Mouse (Mus musculus): Measurements from ENCODE around the gene Actr6. TPM values are rescaled to one million over a fixed set of nuclear protein-coding genes. Genes with fewer than 3 reads are reported as not detected.
"Not testable (repeated sequence)": the region's sequence is repeated elsewhere in the genome, so short reads cannot be mapped to it uniquely, and the experiment has no call there.

Gene Actr6
- polyA plus RNA-seq, 1 experiment from 2014 or later = 34.3 TPM

- H3K4me2 ChIP-seq (ENCODE audit: low read depth, low read length) = no peak overlapping the region
- H3K9me3 ChIP-seq (ENCODE audit: control insufficient read depth, low read length) = no peaks in the 10 kb centered on the region
- no peak overlapping the region for H3K4me3 ChIP-seq (ENCODE audit: low read length)
- 92% methylated on average over 4 of the region's 4 CpGs for WGBS
- H3K4me1 ChIP-seq (replicated peaks; ENCODE audit: control insufficient read depth, insufficient read depth, low read length) = no peaks in the 10 kb centered on the region
- no peak overlapping the region for H3K27ac ChIP-seq (ENCODE audit: low read length)
- no peaks in the 10 kb centered on the region for H3K27me3 ChIP-seq (ENCODE audit: control insufficient read depth, insufficient read depth, low read depth, low read length)
- no peak for ATAC-seq (ENCODE audit: low read depth)
- H3K36me3 ChIP-seq (ENCODE audit: control insufficient read depth, insufficient read depth, low read length) = no peaks in the 10 kb centered on the region; the same call in 1 of the 2 replicates
- H3K9ac ChIP-seq (ENCODE audit: low read length) = no peak overlapping the region
Observed at GRCm38 (mm10) chr10:89678054-89678453, 54.0 kb downstream of the Actr6 start.

GRCm38 (mm10) chr10:89676609-89677008 lies 55.5 kb downstream of the Actr6 start:
- Histone ChIP-seq H3K27me3 (ENCODE audit: control insufficient read depth, insufficient read depth, low read depth, low read length) (no peaks in the 10 kb centered on the region), H3K4me2 (ENCODE audit: low read depth, low read length) (no peak overlapping the region), H3K4me1 (replicated peaks; ENCODE audit: control insufficient read depth, insufficient read depth, low read length) (no peaks in the 10 kb centered on the region), H3K36me3 (ENCODE audit: control insufficient read depth, insufficient read depth, low read length) (no peaks in the 10 kb centered on the region; the same call in 1 of the 2 replicates), H3K9me3 (ENCODE audit: control insufficient read depth, low read length) (no peaks in the 10 kb centered on the region), H3K27ac (ENCODE audit: low read length) (no peak overlapping the region), H3K9ac (ENCODE audit: low read length) (no peak overlapping the region), H3K4me3 (ENCODE audit: low read length) (no peak overlapping the region)
- WGBS = 73% methylated on average over 4 of the region's 4 CpGs
- ATAC-seq (ENCODE audit: low read depth) = no peak

GRCm38 (mm10) chr10:89670371-89670770 lies 61.7 kb downstream of the Actr6 start:
- ATAC-seq (ENCODE audit: low read depth) = not testable (repeated sequence)

GRCm38 (mm10) chr10:89667571-89667970 lies 64.5 kb downstream of the Actr6 start:
- no peaks in the 10 kb centered on the region for H3K4me1 ChIP-seq (replicated peaks; ENCODE audit: control insufficient read depth, insufficient read depth, low read length)
- H3K4me3 ChIP-seq (ENCODE audit: low read length) = no peak overlapping the region
- WGBS = 83% methylated on average over 7 of the region's 7 CpGs
- no peak overlapping the region for H3K9ac ChIP-seq (ENCODE audit: low read length)
- ATAC-seq (ENCODE audit: low read depth) = no peak
- H3K27me3 ChIP-seq (ENCODE audit: control insufficient read depth, insufficient read depth, low read depth, low read length) = no peaks in the 10 kb centered on the region
- peaks cover 2% of the 10 kb centered on the region; the same call in 1 of the 2 replicates for H3K36me3 ChIP-seq (ENCODE audit: control insufficient read depth, insufficient read depth, low read length)
- H3K4me2 ChIP-seq (ENCODE audit: low read depth, low read length) = no peak overlapping the region
- H3K27ac ChIP-seq (ENCODE audit: low read length) = no peak overlapping the region
- no peaks in the 10 kb centered on the region for H3K9me3 ChIP-seq (ENCODE audit: control insufficient read depth, low read length)

More at GRCm38 (mm10) chr10:89670371-89670770, 61.7 kb downstream of the Actr6 start:
- H3K9me3 ChIP-seq (ENCODE audit: control insufficient read depth, low read length); H3K27ac ChIP-seq (ENCODE audit: low read length); H3K4me3 ChIP-seq (ENCODE audit: low read length); H3K4me2 ChIP-seq (ENCODE audit: low read depth, low read length); H3K4me1 ChIP-seq (replicated peaks; ENCODE audit: control insufficient read depth, insufficient read depth, low read length); H3K9ac ChIP-seq (ENCODE audit: low read length); H3K36me3 ChIP-seq (ENCODE audit: control insufficient read depth, insufficient read depth, low read length); H3K27me3 ChIP-seq (ENCODE audit: control insufficient read depth, insufficient read depth, low read depth, low read length): not testable (repeated sequence)
- whole genome bisulfite sequencing = 92% methylated on average over 5 of the region's 5 CpGs

GRCm38 (mm10) chr10:89665679-89666078 lies 66.4 kb downstream of the Actr6 start:
- no peak overlapping the region for H3K4me2 ChIP-seq (ENCODE audit: low read depth, low read length)
- H3K9me3 ChIP-seq (ENCODE audit: control insufficient read depth, low read length) = no peaks in the 10 kb centered on the region
- no peak overlapping the region for H3K4me3 ChIP-seq (ENCODE audit: low read length)
- no peaks in the 10 kb centered on the region for H3K27me3 ChIP-seq (ENCODE audit: control insufficient read depth, insufficient read depth, low read depth, low read length)
- 91% methylated on average over 9 of the region's 9 CpGs for WGBS
- peaks cover 7% of the 10 kb centered on the region for H3K36me3 ChIP-seq (ENCODE audit: control insufficient read depth, insufficient read depth, low read length)
- no peak for ATAC-seq (ENCODE audit: low read depth)
- no peak overlapping the region for H3K27ac ChIP-seq (ENCODE audit: low read length)
- H3K4me1 ChIP-seq (replicated peaks; ENCODE audit: control insufficient read depth, insufficient read depth, low read length) = no peaks in the 10 kb centered on the region
- H3K9ac ChIP-seq (ENCODE audit: low read length) = no peak overlapping the region

- H3K4me2 ChIP-seq (ENCODE audit: low read depth, low read length) = no peak overlapping the region
- no peak overlapping the region for H3K4me3 ChIP-seq (ENCODE audit: low read length)
- H3K4me1 ChIP-seq (replicated peaks; ENCODE audit: control insufficient read depth, insufficient read depth, low read length) = no peaks in the 10 kb centered on the region
- H3K9me3 ChIP-seq (ENCODE audit: control insufficient read depth, low read length) = no peaks in the 10 kb centered on the region
- peaks cover 7% of the 10 kb centered on the region for H3K36me3 ChIP-seq (ENCODE audit: control insufficient read depth, insufficient read depth, low read length)
- H3K27ac ChIP-seq (ENCODE audit: low read length) = no peak overlapping the region
- H3K27me3 ChIP-seq (ENCODE audit: control insufficient read depth, insufficient read depth, low read depth, low read length) = no peaks in the 10 kb centered on the region
- ATAC-seq (ENCODE audit: low read depth) = no peak
- 91% methylated on average over 8 of the region's 8 CpGs for WGBS
- H3K9ac ChIP-seq (ENCODE audit: low read length) = no peak overlapping the region
Observed at GRCm38 (mm10) chr10:89664977-89665645, 67.0 kb downstream of the Actr6 start.

Other genes starting within 250 kb of the Actr6 start
- gene Nr1h4, start 198.7 kb downstream of the Actr6 start, polyA plus RNA-seq (2015; fragmentation: Nextera tagmentation; extraction: Ambion mirVana) = 0.16 TPM in 1 of 2 replicates, not detected in the other
- 0.11 and 0.14 TPM in 2 replicates for gene Slc17a8, start 111.0 kb downstream of the Actr6 start, polyA plus RNA-seq (2015; fragmentation: Nextera tagmentation; extraction: Ambion mirVana)
- gene Scyl2, start 46.0 kb downstream of the Actr6 start, polyA plus RNA-seq (2015; fragmentation: Nextera tagmentation; extraction: Ambion mirVana) = 7.5 and 7.7 TPM in 2 replicates
- gene Uhrf1bp1l, start 12.7 kb upstream of the Actr6 start, polyA plus RNA-seq (2015; fragmentation: Nextera tagmentation; extraction: Ambion mirVana) = 33.3 and 33.5 TPM in 2 replicates
- gene Anks1b, start 141.2 kb upstream of the Actr6 start, polyA plus RNA-seq (2015; fragmentation: Nextera tagmentation; extraction: Ambion mirVana) = 0.20 and 0.80 TPM in 2 replicates

All from lung, embryonic 16.5 days (tissue).